Mouse (Mus musculus): Measurements from ENCODE around the gene Slc35e3. TPM values are rescaled to one million over a fixed set of nuclear protein-coding genes. Genes with fewer than 3 reads are reported as not detected.

Gene Slc35e3
- total and polyA plus RNA-seq, 3 experiments: 2.2 to 9.7 (median 5.0) TPM

DNA sequence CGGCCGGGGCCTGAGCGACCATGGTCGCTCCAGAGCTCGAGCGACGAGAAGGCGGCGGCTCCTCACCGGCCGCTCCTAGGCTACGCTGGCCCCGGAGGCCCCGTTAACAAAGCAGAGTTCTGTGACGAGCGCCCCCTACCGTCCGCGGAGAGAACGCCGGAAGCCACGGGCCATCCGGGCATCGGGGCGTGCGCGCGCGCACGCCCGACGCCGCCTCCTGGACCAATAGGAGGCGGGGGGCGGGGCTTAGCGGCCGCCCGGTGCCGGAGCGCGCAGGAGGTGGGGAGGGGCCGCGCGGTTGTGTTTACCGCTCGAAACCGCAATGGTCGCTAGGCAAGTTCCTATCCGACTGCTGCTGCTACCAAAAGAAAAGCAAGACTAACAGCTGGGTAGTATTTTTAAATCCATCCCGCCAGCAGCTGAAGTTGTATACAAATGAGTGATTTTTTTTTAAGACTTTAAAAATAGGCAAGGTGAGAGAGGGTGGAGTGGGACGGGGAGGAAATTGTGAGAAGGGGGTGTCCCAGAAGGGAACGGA lies 35.5 kb downstream of the Slc35e3 start, which contains the start of gene Mdm2 (continued):
- TF ChIP-seq BHLHE40 (IDR thresholded peaks at IDR 0.05; ENCODE audit: low read depth, low read length) (peak; percentile 72), CHD1 (IDR thresholded peaks at IDR 0.05; ENCODE audit: low read depth, low read length) (no peak), ZC3H11A (IDR thresholded peaks at IDR 0.05; ENCODE audit: low read depth, low read length) (no peak), USF2 (conservative IDR thresholded peaks at IDR 0.05; ENCODE audit: low read depth, low read length) (no peak), IRF4 (IDR thresholded peaks at IDR 0.05; ENCODE audit: low read depth, low read length) (peak; percentile 82), ELF1 (IDR thresholded peaks at IDR 0.05; ENCODE audit: low read depth, low read length) (peak; percentile 89), POLR2A (IDR thresholded peaks at IDR 0.05; ENCODE audit: low read depth, low read length) (peak; percentile 66), MAZ (IDR thresholded peaks at IDR 0.05; ENCODE audit: low read depth, low read length) (peak; percentile 88; the same call in 1 of the 2 replicates), ZNF384 (IDR thresholded peaks at IDR 0.05; ENCODE audit: low read depth, low read length) (peak; percentile 93), ETS1 (conservative IDR thresholded peaks at IDR 0.05; ENCODE audit: low read depth, low read length) (peak; percentile 94), RAD21 (IDR thresholded peaks at IDR 0.05; ENCODE audit: low read depth, low read length) (no peak; the same call in none of the 2 replicates), MAFK (IDR thresholded peaks at IDR 0.05; ENCODE audit: insufficient replicate concordance, low read length) (no peak), CTCF (conservative IDR thresholded peaks at IDR 0.05 in 1 of 2, IDR thresholded peaks at IDR 0.05 in 1 of 2; ENCODE audit: low read depth in 2 of 2, low read length in 2 of 2) (peak in 1 of 2 experiments; percentile 75; a peak in 2 of 4 replicates), ZKSCAN1 (IDR thresholded peaks at IDR 0.05; ENCODE audit: borderline replicate concordance, low read depth, low read length) (no peak), GABPA (IDR thresholded peaks at IDR 0.05; ENCODE audit: insufficient replicate concordance, low read depth, low read length) (no peak), MXI1 (IDR thresholded peaks at IDR 0.05; ENCODE audit: low read depth, low read length) (peak; percentile 79), SMC3 (IDR thresholded peaks at IDR 0.05; ENCODE audit: low read depth, low read length) (peak; percentile 24; the same call in 1 of the 2 replicates), CHD2 (IDR thresholded peaks at IDR 0.05; ENCODE audit: low read length) (no peak; the same call in 1 of the 2 replicates), POLR2AphosphoS2 (IDR thresholded peaks at IDR 0.05; ENCODE audit: low read depth, low read length) (no peak; the same call in 1 of the 2 replicates)

DNA sequence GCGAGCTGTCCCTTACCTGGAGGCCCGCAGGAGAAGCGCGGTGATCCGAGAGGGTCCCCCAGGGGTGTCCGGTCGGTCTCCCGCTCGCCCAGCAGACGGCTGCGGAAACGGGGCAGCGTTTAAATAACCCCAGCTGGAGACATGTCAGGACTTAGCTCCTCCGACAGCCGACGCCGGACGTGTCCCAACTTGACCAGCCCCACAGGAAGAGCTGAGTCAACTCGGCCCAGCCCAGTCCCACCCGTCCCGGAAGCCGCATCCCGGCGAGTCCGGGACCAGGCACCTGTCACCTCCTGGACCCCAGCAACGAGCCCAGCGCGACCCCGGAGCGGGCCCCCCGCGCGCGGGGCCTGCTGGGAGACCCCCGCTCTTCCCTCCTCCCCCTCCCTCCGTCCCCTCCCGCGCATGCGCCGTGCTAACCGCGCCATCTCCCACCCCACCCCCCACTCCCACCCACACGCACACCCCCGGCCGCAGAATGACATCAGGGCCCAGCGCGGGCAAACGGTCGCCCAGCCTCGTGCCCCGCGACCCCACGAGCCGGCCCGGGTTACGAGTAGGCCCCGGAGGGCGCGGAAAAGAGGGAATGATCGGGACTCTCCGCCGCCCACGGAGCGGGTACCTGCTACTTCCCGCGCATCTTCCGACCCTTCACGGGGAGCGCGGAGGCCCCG lies 36.1 kb downstream of the Slc35e3 start:
- no peaks in the 10 kb centered on the region for H3K27me3 ChIP-seq (replicated peaks)
- no peak overlapping the region for H3K4me2 ChIP-seq (ENCODE audit: insufficient read depth, low read depth, poor library complexity, severe bottlenecking)
- peak overlapping the region; percentile 100 for H3K9ac ChIP-seq (ENCODE audit: insufficient read depth, low read depth)
- peak; percentile 82 for DNase-seq (ENCODE audit: extremely low read depth)
- H3K4me1 ChIP-seq (ENCODE audit: control insufficient read depth in 1 of 2, insufficient read depth in 2 of 2): peaks cover 22 to 47% of the 10 kb centered on the region in 2 experiments
- peak overlapping the region; percentile 100 for H3K27ac ChIP-seq (ENCODE audit: insufficient read depth, low read depth)
- H3K79me2 ChIP-seq (replicated peaks; ENCODE audit: control insufficient read depth, extremely low read depth, insufficient read depth, poor library complexity, severe bottlenecking): peaks cover 45% of the 10 kb centered on the region
- peak overlapping the region; percentile 84 to 99 (median 90) for H3K4me3 ChIP-seq (replicated peaks in 1 of 3; ENCODE audit: low read depth in 2 of 3, low read length in 2 of 3, poor library complexity in 1 of 3)
- dilution Hi-C loops (cut with MboI; ENCODE audit: extremely low pct_ligation_motif_present, extremely low pct_unique_long_range_greater_than_20kb, low sequenced_read_pairs) (no loop called here), in situ Hi-C loops (cut with MboI; ENCODE audit: low pct_ligation_motif_present, low pct_unique_long_range_greater_than_20kb, low sequenced_read_pairs) (no loop called here)
- H3K36me3 ChIP-seq (replicated peaks in 1 of 2; ENCODE audit: control insufficient read depth in 1 of 2, insufficient read depth in 1 of 2, low read length in 1 of 2): peaks cover 20 to 33% of the 10 kb centered on the region in 2 experiments
- H3K9me3 ChIP-seq (replicated peaks; ENCODE audit: low read length): no peaks in the 10 kb centered on the region
- TF ChIP-seq ZMIZ1 (IDR thresholded peaks at IDR 0.05; ENCODE audit: low read depth, low read length) (peak; percentile 97), ELF1 (IDR thresholded peaks at IDR 0.05; ENCODE audit: low read depth, low read length) (peak; percentile 91), JUN (IDR thresholded peaks at IDR 0.05; ENCODE audit: insufficient read depth, low read depth, low read length) (no peak), ZNF384 (IDR thresholded peaks at IDR 0.05; ENCODE audit: low read depth, low read length) (peak; percentile 33), CHD1 (IDR thresholded peaks at IDR 0.05; ENCODE audit: low read depth, low read length) (peak; percentile 99), RAD21 (IDR thresholded peaks at IDR 0.05; ENCODE audit: low read depth, low read length) (no peak; the same call in none of the 2 replicates), POLR2A (IDR thresholded peaks at IDR 0.05; ENCODE audit: low read depth, low read length) (peak; percentile 95), ETS1 (conservative IDR thresholded peaks at IDR 0.05; ENCODE audit: low read depth, low read length) (peak; percentile 91), UBTF (IDR thresholded peaks at IDR 0.05; ENCODE audit: low read depth, low read length) (peak; percentile 82; the same call in 1 of the 2 replicates), NRF1 (IDR thresholded peaks at IDR 0.05; ENCODE audit: low read depth, low read length) (peak; percentile 80), NELFE (IDR thresholded peaks at IDR 0.05; ENCODE audit: low read depth, low read length) (peak; percentile 90), KAT2A (IDR thresholded peaks at IDR 0.05; ENCODE audit: insufficient replicate concordance, low read length) (0 out of 2 replicates have a peak, but pooled peaks have one; percentile 40), JUND (conservative IDR thresholded peaks at IDR 0.05; ENCODE audit: low read depth, low read length) (peak; percentile 60; the same call in 1 of the 2 replicates), TCF12 (IDR thresholded peaks at IDR 0.05; ENCODE audit: low read depth, low read length) (peak; percentile 95), MAX (IDR thresholded peaks at IDR 0.05; ENCODE audit: low read length) (0 out of 2 replicates have a peak, but pooled peaks have one; percentile 33), CTCF (conservative IDR thresholded peaks at IDR 0.05 in 1 of 2, IDR thresholded peaks at IDR 0.05 in 1 of 2; ENCODE audit: low read depth in 2 of 2, low read length in 2 of 2) (no peak), SIN3A (IDR thresholded peaks at IDR 0.05; ENCODE audit: low read length) (peak; percentile 97), MEF2A (IDR thresholded peaks at IDR 0.05; ENCODE audit: borderline replicate concordance, low read depth, low read length) (peak; percentile 95), USF2 (conservative IDR thresholded peaks at IDR 0.05; ENCODE audit: low read depth, low read length) (no peak), IRF4 (IDR thresholded peaks at IDR 0.05; ENCODE audit: low read depth, low read length) (peak; percentile 96), TBP (conservative IDR thresholded peaks at IDR 0.05; ENCODE audit: low read depth, low read length) (peak; percentile 90), HCFC1 (IDR thresholded peaks at IDR 0.05; ENCODE audit: low read depth, low read length) (peak; percentile 72), MAFK (IDR thresholded peaks at IDR 0.05; ENCODE audit: insufficient replicate concordance, low read length) (peak; percentile 77; the same call in 1 of the 2 replicates), MXI1 (IDR thresholded peaks at IDR 0.05; ENCODE audit: low read depth, low read length) (peak; percentile 81)

Data from CH12.LX (cell line).